Mouse (Mus musculus): ENCODE results near the gene Prelp.

DNA sequence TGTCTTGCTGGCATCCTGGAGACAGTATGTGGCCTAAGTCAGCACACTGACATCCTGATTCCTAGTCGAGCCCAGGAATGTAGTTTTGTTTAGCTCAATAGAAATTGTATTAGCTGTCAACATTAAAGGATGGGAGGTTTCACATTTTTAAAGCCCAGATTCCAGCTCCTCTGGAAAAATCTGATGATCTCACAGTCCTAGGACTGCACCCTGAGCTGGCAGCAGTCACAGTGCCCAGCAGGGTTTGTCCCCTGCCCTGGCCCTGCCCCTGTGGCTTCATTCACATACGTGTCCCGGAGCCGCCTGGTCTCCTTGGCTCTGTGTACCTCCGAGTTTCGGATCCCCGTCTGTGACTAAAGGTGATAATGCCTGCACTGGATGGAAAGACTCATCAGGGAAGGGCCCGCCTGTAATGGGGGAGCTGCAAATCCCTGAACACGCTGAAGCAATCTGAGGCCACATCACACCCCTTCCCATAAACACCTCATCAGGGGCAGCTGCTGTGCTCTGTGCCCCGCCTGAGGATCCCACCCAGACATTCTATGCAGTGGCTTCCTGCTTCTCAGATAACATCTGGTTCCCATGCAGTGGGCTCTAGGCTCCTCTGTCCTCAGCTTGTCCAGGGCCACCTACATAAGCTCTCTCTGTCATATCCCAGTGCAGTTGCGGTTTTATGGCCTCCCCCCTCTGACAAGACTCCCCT lies 20.1 kb upstream of the Prelp start:
- TF ChIP-seq POLR2A (IDR thresholded peaks at IDR 0.05; ENCODE audit: low read depth, low read length) (no peak), CTCF (conservative IDR thresholded peaks at IDR 0.05; ENCODE audit: insufficient read depth, insufficient read length, low read depth, low read length) (no peak)

Data from kidney, adult 2 months (tissue).